Mouse (Mus musculus) skeletal muscle tissue, adult 2 months (tissue): ENCODE measurements around the gene Fxyd7.

Experiments
- DNase-seq: peaks from one replicate; pipeline ENCODE4 v3.0.0-alpha.2; 2012; ENCODE audit warnings: low read depth, low spot score

Gene Fxyd7

DNA sequence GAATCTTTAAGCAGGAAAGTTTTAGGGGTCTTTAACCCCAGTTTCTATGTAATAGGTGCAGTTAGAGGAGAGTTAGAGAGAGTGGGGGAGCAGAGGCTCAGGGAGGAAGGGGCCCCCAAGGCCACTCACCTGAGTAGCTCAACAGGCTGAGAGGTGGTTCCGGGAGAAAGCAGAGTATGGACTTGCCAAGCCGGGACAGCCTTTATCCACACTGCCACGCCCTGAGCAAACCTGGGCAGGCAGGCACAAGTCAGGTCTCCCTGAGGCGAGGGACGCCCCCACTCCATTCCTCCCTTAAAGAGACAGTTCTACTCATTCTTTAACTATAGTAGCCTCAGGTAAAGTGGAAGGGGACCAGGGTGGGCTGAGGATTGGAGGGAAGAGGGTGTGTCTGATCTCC, 25.2 kb upstream of the Fxyd7 start, which contains the start of gene Fxyd3:
Fxyd3 (minus strand) TSS at position 213 of the 400 bp plus-strand sequence.
- no peak for DNase-seq

DNA sequence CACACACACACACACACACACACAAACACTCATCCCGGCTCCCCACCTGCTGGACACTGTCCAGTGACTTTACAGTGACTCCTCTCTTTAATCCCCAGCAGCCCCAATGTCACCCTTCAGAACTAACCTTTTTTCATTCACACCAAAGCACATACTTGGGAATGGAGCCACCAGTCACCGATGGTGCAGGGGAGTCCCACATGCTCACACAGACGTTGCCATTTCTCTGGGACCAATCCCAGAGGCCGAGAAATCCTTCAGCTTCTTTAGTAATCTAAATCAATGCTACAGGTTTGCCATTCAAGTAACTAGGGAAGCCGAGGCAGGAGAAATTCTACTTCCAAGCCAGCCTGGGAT, 23.4 kb upstream of the Fxyd7 start:
- DNase-seq, result no peak

DNA sequence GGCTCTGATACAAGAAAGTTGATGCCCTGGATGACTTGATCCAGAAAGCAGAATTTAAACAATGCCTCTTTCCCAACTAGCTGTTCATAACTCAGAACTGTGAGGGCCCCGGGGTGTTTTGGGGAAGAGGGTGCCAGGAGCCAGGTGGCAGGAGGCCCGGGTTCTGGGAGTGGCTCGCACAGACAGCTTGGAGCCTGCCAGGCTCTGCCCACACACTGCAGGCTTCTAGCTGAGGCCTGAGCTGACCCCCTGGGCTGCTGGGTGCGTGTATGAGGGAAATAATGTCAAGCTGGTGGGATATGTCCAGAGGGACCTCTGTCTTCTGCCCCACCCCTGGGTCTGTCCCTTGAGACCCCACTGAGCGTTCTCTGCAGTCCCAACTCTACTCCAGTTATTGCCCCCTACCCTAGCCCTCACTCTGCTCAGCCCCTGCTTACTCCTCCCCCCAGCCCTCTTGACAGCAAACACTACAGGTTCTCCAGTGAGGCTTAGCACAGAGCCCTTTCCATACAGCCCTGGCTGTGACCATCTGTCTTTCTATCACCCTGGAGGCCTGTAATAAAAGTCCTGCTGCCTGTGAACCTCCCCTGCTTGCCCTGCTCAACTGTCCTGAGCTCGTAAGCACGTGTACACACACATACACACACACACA, 22.9 kb upstream of the Fxyd7 start:
- DNase-seq, result no peak

DNA sequence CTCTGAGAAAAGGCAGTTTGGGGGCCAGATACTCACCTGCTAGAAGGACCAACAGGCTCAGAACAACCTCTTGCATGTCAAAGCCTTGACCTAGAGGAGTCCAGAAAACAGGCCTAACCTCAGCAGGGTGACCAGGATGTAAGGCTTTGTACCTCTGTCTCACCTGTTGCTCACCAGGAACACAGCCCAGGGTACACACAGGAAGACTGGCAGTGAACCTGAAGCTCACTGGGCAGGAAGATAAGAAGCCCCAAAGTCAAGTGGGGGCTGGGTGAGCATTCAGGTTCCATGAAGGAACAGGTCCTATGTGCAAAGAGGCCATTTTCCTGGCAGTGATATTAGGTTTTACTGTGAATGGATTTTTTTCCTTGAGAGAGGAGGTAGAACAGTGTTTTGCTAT, 22.3 kb upstream of the Fxyd7 start:
- DNase-seq, result no peak

DNA sequence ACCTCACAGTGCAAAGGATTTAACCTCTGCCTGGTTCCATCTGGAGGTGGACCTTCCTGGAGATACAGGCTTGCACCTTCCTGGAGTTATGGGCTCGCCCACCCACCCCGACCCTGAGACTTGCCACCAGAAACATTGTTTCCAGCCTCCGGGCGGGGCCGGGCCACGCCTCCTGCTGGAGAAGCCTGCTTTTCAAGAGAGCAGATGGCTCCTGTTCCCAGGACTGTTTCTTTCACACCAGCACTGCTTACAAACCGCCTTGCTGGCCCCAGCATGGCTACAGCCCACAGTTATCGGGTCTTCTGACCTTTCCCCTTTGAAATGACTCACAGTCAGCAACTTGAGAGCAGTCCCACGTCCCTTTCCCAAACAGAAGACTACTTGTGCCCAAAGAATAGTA, 21.1 kb upstream of the Fxyd7 start:
- no peak for DNase-seq

DNA sequence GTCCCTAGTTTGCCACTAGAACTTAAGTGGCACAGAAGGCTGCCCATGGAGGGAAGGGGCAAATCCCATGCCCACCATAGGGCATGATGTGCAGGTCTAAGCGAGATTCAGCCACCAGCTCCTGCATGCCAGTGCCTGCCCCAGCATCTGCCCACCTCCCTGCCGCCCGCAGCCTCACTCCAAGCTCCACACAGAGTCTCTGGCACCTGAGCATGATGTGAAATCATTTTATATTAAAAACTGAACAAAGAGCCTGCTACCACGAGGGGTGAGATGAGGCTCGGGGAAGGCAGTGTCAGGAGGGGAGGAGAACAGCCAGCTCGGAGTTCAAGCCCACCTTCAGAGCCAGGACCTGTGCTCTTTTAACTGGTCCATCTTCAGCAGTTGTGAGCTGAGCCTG, 19.1 kb upstream of the Fxyd7 start:
- no peak for DNase-seq

DNA sequence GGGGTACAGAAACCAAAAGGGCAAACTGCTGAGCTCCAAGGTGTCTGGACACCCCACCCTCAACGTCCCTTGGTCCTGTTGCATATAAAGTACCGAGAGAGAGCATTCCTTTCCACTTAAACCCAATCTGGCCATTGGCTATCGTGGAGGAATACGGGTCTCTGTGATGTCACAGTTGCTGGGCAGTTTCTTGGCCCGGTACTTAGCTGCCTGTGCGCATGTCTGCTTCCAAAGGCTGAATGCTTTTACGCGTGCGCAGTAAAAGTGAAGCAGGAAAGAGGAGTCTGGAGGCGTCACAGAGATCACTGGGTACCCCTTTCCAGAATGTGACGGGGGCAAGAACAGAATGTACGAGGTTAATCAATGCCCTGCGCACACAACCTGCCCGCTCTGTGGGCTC, 18.2 kb upstream of the Fxyd7 start:
- DNase-seq, result no peak

DNA sequence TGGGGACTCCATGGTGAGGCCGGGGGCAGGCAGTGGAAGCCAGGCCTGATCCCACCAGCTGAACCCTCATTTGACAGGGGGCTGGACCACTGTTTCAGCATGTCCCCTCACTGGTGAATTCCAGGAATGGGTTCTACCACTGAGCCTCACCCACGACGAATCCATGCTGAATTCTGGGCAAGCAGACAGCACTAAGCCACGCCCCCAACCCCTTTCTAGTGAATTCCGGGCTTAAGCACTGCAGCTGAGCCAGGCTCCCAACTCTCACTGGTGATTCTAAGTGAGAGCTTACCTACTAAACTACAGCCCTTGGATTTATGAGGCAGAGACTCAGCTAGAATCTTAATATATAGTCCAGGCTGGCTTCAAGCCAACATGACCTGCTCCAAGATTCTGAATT, 16.6 kb upstream of the Fxyd7 start:
- DNase-seq, result no peak

DNA sequence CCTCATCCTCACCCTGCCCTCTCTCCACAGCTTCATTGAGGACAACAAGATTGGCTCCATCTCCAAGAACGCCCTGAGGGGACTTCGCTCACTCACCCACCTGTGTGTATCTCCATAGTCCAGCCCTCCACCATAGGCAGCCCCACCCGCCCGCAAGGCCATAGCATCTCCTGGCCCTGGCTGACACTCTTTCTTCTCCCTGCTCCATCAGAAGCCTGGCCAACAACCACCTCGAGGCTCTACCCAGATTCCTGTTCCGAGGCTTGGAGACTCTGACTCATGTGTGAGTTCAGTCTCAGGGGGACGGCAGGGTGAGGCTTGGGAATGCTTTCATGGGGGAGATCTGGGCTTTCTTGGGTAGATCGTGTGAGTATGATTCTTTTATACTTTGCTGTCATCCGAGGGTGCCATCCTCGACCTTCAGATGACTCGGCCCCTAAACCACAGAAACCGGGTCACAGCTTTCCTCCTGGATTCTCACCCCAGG, 11.8 kb upstream of the Fxyd7 start:
- no peak for DNase-seq

DNA sequence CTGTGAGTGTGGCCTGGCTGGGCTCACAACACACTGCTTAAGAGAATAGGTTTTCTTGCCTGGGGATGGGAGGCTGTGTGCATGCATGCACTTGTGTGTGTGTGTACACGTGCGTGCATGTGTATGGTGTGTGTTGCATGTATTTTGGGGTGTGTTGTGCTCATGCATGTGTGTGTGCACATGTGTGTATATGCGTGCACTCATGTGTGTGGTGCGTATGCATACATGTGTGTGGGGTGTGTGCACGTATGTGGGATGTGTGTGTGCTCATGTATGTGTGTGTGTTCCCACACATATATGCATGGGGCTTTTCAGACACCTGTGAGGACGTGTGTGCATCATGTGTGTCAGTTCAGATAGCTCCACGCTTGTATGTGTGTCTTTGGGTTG, 9.3 kb upstream of the Fxyd7 start:
- no peak for DNase-seq

DNA sequence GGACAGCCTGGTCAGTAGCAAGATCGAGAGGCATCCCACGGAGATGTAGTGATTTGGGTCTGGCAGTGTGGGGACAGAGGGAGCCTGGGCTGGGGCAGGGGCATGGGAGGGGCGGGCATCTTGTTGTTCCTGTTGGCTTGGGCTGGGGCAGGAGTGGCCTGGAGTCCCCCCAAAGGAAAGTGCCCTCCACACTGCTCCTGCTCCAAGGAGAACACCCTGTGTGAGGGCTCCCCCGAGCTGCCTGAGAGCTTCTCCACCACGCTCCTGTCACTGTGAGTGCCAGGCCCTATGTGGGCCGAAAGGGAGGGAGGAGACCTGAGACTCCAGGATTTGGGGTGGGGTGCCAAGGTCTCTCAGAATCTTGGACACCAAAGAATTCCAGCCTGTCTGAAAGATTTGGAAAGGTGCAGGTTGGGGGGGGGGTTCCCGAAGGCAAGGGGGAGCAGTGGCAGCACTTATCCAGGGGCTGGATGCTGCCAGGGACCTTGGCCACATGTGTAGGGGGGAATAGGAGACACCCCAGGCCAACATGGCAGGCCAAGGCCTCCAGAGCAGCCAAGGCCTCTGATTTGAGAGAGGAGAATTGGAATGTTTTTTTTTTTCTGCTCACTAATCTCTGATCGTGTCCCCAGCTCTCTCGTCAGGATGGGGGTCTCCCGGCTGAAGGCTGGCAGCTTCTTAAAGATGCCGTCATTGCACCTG, 8.8 kb upstream of the Fxyd7 start:
- no peak for DNase-seq

DNA sequence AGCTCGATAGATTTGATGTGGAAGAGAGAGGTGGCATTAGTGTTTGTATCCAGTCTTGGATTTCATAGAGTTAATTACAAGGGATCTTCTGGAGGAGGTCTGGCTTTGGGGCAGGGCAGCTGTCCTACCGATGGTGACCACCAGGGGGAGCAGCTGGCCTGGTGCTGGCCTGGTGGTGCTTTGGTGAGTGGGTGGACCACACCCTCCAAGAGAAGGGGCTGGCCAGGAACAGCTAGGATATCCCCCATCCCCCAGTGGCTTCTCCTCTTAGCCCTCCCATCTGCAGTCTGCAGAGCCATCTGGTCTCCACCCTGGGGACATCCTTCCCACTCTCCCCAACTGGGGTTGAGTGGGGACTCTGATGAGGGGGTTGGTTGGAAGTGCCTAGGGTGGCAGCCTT, 7.8 kb upstream of the Fxyd7 start, which contains the start of gene Lgi4:
Lgi4 (plus strand) TSS at position 235 of the 400 bp plus-strand sequence.
- peak; percentile 87 for DNase-seq

DNA sequence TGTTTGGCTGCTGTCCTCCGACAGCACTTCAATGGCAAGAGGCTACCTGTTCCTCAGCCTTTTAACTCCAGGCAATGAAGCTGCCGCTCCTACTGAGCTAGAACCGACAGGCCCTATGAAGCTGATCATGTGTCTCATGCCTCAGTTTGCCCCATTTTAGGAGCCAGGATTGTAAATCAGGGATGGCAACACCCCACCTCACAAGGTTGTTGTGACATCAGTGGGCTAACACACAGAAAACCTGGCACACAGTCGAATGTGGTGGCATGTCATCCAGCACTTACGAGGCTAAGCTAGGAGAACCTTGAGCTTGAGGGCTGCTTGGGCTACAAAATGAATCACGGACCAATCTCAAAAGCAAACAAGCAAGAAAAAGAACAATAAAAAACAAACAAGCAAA, 6.9 kb upstream of the Fxyd7 start:
- no peak for DNase-seq

DNA sequence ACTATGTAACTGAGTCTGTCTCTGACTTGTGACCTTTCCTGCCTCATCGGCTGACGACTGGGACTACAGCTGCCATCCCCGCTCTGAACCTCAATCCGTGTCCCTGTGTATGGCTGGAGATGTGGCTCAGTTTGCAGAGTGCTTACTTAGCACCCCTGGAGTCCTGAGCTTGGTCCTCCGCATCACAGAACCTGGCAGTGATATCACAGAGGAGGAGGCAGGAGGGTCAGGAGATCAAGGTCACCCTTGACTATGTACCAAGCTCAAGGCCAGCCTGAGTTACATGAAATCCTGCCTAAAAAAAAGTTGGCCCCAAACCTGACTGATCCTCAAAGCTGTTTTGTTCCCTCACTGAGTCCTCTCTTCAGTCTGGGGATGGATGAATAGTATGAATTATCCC, 6.5 kb upstream of the Fxyd7 start:
- no peak for DNase-seq

DNA sequence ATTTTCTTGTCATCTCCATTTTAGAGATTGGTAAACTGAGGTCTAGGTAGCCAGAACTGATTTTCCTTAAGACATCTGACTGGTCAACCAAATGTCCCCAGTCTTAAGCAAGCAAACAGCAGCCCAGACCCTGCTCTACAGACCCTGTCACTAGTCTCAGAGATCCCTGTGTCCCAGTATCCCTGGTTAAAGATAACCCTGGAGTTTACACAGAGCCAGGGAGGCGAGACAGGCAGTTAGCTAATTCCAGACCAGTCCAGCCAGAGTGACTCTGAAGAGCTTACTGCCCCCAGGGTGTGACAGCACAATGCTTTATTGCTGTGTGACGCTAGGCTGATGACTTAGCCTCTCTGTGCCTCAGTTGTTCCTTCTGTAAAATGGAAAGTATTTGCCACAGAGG, 5.8 kb upstream of the Fxyd7 start, which contains the start of gene Fxyd1:
Fxyd1 (minus strand) TSS at position 129 of the 400 bp plus-strand sequence.
- no peak for DNase-seq

DNA sequence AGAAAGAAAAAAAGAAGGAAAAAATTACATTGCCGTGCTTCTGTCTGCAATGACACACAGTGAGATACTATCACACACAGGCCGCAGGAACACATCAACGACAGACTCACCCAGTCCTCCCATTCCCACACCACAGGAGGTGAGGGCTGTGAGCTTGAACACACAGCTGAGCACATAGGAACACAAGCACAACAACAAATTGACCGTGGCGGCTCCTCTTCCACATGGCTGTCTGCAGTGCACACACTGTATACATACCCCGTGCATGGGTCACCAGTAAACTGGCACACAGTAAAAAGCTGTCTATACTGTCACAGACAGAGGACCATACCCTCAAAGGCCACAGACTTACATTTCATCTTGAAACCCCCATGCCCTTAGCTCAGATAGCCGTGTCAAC, 5.2 kb upstream of the Fxyd7 start:
- no peak for DNase-seq

DNA sequence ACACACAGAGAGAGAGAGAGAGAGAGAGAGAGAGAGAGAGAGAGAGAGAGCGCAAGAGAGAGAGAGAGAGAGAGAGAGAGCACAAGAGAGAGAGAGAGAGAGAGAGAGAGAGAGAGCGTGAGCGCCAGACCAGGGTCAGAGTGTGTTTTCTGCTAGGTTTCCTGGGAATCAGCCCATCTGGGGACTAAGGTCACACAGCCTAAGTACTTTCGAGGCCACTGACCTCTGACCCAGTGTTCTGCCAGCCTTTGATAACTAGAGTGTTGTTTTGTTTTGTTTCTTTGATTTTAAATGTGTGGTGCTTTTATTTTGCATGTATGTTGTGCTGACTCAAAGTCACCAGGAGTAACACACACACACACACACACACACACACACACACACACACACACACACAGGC, 4.6 kb upstream of the Fxyd7 start:
- DNase-seq, result peak; percentile 60

DNA sequence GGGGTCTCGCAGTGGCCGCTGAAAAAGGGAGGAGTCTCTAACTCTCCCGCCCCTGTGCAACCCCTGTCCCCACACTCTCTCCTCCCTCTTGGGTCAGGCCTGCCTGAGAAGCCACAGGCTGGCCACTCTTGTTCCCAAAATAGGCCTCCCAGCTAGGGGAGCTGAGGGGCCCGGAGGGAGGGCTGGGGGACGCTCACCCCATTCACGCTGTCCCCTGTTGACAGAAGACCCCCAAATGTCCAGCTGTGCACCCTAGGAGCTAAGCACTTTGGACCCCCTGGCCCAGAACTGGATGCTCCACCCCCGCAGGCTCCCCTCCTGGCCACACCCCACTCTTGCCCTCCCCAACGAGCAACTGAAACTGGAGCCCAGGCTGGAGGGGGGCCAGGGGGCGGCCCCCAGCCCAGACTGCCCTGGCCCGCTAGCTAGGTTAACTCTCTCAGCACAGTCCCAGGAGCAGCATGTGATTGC, 4.1 kb upstream of the Fxyd7 start:
- peak; percentile 95 for DNase-seq

DNA sequence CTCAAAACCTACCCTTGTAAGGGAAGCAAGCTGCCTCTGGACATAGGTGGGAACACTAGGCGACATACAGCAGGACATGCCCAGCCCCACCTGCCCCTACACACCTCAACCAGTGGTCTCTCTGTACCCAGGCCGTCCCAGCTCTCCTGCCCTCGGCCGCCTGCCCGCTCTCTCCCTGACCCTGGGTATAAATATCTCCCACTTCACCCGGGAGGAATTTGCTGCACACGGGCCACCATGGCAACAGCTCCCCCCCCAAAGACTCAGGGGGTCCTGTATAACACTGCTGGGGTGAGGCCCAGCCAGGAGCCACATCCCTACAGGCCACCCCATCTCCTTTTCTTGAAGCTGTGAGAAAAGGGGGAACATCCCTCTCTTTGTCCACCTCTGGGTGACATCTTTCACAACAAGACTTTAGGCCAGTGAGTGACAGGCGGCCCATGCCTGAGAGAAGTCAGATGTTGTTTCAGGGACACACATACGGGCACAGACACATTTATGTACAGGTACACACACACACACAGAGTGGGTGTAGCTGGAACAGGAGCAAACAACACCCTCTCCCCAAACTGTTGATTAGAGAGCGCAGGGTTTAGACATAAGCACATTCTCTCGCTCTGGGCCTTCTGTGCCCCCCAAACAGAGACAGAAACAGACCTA, 3.5 kb upstream of the Fxyd7 start:
- DNase-seq, result peak; percentile 74

DNA sequence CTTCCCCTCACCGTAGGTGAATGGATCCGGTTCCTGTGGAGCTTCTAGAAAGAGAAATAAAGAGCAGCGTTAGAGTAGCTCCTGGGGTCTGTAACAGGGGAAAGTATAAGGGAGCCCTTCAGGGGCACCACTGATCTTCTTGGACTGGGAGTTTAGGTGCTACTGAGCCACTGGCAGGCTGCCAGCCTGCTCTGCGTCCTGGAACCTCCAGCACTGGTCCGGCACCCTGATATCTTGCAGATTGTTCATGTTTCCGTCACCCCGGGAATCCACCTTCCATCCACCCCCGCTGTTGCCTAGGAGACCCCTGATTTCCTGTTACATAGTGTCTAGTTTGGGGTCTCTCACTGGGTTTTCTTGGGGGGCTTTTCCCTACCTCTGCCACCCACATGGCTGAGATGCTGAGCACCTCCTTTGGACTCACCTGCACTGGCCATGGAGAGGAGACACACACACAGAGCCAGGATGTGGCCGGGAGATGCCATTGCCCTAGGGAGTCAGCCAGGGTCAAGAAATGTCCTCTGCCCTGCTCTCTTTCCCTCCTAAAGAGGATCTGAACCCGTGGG, 2.7 kb upstream of the Fxyd7 start:
- DNase-seq, result peak; percentile 58

DNA sequence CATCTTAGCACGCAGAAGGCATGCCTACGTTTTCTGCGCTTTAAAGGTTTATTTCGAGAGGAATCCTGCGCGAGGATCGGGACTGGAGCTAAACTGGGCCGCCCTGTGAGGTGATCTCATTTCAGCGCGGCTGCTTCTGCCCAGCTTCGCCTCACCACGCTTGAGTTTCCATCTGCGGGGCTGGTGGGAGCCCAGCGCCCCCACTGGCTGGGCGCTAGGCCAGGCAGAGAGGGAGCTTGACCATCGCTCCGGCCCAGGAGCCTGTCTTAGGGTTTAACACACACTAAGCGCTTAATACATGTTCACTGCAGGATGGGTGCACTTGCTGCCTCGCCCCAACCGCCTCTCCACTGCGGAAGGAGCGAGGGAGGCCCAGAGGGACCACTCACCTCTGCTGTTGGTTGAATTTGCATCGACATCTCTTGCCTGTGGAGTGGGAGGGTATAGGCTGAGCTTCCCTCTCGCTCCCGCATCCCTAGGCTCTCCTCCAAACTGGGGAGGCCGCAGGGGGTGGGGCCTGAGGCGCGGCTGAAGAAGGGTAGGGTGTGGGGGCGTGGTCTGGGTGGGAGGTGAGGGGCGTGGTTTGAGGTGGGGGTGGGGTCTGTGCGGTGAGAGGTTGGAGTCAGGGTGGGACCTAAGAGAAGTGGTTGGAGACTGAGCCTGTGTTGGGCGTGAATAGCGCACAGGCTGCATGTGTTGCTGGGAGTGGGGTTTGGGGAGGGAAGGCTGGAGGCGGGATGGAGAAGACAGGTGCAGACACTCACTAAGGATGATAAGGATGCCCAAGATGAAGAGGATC, 1.6 kb upstream of the Fxyd7 start:
- DNase-seq, result no peak

DNA sequence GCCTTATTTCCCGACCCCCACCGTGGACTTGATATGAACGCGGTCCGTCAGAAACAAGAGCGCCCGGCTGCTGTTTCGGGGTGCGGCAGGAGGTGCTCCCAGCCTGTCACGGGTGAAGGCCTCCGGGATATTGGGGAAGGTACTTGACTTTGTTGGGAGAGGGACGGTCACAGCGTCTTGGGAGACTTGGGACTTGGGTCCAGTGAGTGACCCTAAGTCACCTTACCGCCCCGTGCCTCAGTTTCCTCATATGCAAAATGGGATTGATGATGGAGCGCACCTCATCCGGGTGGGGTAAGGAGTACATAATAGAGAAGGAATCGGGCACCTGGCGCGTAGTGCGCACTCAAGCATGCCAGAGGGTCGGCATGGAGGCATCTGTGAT, 976 bp upstream of the Fxyd7 start:
- no peak for DNase-seq
